Mouse (Mus musculus) right cerebral cortex, adult 2 months (tissue): ENCODE results near the gene Tubal3.
"Not testable (repeated sequence)": the region's sequence is repeated elsewhere in the genome, so short reads cannot be mapped to it uniquely, and the experiment has no call there.

Experiments
- DNase-seq, 2 experiments: peaks; one replicate each; pipeline ENCODE4 v3.0.0; 2021 to 2022; ENCODE audit warnings: low spot score in 2 of 2

The Tubal3 gene

DNA sequence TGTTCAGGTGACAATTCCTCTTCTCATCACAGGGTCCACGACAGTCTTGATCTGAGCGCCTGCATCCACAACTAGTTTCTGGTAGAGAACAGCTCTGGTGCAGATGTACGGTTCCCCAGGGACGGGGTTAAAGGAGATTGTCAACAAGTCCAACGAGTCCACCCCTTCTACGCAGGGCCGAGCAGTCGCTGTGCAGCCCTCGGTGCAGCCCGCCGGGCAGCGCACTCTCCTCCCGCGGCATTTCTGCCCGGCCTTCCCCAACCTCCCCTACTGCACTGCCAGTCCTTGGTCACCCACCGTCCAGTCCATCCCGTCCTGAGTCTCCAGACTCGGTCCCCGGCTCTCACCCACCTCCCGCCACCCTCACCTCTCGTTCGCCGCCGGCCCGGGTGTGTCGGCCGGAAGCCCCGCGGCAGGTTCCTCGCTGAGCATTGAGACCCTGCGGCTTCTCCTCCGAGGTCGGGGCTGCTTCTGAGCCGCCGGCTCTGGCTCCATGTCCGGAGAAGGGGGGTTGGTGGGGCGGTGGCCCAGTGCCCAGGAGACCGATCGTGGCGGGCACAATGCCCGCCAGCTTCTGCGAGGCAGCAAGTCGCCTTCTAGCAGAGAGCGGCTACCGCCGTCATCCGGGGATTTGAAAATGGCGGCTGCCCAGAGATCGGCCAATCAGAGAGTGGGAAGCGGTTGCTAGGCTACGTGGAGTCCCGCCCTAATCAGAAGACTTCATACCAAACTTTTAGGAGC lies at the start of gene Tubal3, which contains the start of gene Net1:
Gene Tubal3 (plus strand): TSS at position 704 of the 741 bp plus-strand sequence.
Gene Net1 (minus strand): TSS at position 650 of the 741 bp plus-strand sequence.
- DNase-seq = peak; percentile 88 to 90

DNA sequence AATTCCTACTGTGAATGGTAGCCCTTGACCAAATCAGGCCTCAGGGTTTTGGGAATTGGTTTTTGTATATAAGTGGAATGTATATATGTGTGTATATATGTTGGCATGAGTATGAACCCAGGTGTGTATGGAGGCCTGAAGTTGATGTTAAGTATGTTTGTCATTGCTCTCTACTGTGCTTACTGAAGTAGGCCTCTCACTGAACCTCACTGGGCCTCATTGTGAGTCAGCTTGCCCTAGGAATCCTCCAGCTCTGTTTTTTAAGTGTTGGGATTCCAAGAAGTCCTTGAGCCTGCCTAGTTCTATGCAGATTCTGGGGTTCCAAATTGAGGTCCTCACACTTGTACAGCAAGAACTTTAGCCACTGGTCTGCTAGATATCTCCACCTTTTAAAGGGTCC lies 48.2 kb upstream of the Tubal3 start:
- no peak for DNase-seq

DNA sequence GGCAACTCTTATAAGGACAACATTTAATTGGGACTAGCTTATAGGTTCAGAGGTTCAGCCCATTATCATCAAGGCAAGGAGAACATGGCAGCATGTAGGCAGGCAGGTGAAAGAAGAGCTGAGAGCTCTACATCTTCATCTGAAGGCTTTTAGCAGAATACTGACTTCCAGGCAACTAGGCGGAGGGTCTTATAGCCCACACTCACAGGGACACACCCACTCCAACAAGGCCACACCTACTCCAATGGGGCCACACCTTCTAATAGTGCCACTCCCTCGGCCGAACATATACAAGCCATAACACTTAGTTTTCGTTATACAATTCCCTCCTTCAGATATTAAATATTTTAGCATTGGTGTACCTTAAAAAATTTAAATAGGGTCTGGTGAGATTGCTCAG lies 45.2 kb upstream of the Tubal3 start:
- DNase-seq = no peak

DNA sequence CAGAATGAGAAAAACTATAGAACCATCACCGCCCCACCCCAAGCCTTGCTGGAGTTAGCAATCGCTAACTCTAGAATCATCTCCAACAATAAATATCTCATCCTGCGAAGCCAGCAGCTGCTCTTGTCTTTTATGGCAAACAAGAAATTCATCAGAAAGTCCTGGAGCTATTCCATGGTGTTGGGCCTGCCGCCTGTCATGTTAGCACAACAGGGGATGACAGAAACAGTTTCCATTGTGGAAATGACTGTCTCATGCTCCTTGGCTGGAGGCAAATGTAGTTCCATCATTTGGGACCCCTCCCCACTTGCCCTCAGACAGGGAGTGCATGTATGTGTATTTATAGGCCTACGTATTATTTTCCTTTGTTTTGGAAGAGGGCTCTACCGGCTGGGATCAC lies 41.6 kb upstream of the Tubal3 start:
- no peak for DNase-seq

DNA sequence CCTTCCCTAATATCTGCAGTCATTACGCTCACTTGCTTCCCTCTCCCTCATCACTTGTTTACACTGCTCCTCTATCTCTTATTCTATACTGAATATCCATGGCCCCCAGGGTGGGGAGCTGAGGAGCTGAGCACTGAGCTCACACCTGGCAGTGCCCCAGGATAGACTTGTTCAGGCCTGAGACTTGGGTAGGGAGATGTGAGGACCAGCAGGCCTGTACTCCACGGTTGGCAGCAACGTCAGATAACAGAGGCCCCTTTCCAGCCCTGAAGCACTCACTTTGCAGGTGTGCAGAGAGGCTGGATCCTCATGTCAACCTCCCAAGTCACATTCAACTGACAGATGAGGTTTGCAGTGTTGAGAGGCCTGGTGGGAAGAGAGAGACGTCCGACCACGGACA lies 40.9 kb upstream of the Tubal3 start:
- no peak for DNase-seq

DNA sequence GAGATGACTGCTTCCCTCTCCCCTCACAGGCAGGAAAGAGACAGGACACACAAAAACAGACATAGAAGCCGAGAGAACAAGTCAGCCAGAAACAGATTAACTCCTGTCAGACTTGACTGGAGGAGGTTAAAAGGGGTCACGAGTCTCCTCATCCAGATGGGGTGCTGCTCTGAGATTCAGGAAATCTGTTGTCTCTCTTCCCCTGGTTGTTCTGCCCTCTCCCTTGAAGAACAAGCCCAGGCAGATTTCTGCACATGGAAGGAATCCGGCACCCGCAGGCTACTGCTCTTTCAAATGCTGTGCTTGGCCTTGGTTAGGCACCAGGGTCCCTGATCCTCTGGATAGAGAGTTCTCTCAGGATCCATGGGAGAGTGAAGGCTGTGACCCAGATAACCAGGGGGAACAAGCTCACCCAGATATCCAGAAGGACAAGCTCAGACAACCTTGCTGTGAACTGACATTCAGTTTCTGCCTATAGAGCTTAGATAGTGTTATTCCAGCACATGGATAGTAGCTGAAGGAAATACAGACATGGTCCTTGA lies 40.3 kb upstream of the Tubal3 start:
- no peak for DNase-seq

DNA sequence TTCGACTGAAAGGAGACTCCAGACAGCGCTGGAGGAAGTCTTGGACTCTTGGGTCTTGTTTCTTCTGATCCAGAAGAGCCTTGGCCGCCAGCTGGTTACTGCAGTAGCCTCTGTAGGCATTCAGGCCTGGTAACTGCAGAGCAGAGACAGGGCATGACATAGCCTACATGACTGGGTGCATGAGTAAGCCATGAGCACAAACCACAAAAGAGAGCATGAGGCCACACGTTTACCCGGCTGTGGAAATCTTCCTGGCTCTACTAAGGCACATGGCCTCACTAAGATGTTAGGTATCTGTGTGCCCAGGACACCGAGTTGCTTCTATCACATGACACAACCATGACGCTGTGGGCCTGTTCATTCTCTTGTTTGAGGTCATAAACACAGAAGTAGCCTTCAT lies 31.4 kb upstream of the Tubal3 start:
- DNase-seq = no peak

DNA sequence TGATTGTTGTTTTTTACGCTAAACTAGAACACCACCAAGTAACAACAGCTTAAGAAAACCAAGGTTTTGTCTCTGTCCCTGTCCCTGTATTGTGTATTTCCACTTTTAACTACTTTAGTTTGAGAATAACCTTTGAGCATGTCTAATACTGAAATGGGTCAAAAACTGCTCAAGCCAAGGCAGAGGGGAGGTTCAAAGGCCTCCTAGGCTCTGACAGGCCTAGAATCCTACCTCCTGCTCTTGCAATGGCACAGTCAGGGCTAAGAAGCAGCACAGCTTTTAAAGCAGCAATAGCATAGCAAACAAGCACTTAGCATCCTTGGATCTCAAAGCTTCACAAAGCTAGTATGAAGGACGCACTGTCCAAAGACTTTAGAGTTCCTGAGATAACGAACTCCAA lies 29.0 kb upstream of the Tubal3 start:
- no peak for DNase-seq

DNA sequence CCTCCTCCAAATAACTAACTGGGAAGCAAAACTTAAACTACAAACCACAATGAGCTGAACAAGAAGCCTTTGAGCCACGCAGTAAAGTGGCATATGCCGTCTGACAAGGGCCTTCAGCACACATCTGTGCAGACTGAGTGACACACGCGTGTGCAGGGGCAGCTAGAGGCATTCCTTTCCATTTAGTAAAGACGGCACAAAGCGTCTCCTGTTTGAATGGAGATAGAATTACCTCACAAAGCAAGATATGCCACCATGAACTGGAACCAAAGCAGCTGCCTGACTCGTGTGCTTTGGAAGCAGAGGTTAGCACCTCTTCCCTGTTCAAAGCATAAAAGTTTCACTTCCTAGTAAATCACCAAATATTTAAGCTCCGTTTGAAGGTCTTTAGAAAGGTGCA lies 28.0 kb upstream of the Tubal3 start:
- DNase-seq = no peak

DNA sequence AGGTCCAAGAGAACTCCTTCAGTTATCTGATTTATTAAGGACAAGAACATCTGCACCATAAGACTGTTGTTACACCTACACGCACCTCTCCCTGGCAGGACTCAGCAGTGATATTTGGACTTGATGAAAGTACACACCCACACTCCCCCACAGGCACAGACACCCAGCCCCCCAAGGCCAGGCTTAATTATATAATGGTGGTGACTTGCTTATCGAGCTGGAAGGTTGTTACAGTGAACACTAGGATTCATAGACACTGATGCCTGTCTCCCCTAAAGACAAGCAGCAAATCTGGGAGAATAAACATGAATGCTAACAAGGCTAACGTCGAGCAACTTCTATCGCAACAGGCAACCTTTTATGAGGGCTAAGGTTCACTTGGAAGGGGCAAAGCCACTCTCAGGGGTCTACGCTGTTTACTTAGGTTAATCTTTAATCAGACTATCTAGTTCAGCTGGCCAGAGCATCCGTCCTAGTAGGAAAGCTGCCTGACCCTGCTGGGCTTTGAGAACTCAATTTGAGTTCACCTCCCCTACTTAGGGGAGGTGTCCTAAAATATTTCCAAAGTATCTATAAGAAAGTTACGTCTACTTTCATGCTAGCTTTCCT lies 26.5 kb upstream of the Tubal3 start:
- peak in 1 of 2 experiments; percentile 20 for DNase-seq

DNA sequence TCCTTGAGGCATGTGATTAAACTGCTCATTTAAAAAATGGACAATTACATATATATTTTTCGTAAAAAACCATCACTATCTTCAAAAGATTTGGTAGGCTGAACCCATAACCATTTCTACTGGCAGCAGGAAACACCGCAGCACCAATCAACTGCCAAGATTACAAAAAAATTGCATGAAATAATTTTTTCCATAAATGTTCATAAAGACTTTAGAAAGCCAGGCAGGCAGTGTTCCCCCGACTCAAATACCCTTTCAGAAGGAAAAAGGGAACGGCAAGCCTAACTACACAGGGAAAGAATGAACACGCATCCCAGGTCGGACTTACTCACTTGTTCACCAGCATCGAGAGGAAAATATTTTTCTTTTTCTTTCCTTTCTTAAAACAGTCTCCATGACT lies 25.5 kb upstream of the Tubal3 start:
- no peak for DNase-seq

DNA sequence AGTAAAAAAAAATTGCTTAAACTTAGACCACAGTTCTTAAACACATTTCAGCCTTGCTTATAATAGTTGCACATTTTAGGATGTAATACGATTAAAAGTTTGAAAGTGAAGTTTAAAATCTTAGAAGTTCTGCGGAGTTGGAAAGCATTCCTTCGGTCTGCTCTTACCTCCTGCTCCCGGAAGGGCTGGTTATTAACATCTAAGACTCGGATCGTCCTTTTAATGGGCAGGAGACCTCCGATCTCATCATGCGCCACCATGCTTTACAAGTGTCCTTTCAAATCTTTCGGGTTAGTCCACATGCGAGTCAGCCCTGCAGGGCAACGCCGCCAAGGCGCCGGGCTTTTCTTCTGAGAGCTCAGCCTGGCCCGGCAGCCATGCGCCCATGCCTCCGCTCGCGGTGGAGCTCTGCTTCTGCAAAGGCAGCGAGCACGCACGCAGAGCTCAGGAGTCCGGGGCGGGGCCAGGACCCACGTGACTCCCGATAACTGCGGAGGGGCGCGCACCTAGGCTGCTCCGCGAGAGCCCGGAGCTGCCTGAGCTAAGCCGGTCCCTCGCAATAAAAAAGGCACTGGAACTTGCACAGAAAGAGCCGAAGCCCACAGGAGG lies 24.8 kb upstream of the Tubal3 start:
- DNase-seq = peak; percentile 89 to 91

DNA sequence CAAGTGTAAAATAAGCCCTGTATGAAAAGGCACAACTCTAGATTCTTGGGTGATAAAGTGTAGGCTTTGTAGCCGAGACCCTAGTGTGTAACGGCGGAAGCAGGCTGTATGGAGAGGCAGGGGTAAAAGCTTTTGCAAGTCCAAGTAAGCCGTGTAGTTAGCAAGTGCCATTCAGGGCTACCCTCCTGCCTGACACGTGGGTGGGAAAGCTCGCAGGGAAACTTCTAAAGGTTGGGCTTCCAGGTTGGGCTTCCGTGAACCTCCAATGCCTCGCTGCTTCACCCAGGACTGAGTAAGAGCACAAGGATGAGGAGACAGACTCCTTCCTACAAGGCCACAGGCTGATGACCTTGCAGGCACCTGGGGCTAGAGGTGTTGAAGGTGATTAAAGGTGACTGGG lies 23.5 kb upstream of the Tubal3 start:
- no peak for DNase-seq

DNA sequence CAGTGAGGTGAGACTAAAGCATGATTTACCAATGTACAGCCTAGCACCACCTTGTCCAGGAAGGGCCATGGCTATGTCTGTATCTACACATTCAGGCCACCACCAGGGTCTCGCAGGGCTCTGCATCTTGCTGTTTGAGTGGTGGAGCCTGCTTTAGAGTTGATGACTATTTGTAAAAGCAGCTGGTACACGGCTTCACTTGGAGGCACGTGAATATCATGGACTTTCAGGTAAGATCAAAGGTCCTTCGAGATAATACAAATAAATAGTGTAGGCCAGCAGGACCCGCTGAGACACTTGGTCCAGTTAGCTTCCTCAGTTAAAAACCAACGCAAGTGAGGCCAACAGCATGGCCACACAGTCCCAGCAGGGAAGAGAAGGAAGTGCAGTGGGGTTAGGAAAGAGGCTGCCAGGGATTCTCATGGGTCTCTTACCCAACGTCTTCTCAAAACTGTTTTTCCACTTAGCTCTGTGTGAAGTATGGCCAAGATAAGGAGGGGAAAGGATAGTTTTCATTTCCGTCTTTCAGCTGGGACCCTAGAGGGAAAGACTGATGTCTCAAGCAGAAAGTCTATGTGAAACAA lies 22.6 kb upstream of the Tubal3 start:
- DNase-seq = no peak

DNA sequence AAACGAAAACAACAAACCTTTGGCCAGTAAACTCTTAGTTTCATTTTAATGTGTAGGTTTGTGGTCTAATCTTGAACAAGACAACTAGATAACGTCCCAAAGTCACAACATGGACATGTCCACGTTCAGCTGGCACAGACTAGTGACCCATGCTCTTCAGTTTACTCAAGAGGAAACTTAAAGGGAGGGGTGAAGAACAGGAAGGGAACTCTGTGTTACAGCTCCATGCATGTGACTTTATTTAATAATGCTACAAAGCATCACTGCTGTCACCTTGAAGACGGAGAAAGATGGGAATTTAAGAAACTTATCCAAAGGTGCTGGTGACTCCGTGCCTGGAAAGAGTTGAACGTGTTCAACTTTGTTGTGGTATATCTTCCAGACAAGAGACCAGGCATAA lies 22.0 kb upstream of the Tubal3 start:
- DNase-seq = no peak

DNA sequence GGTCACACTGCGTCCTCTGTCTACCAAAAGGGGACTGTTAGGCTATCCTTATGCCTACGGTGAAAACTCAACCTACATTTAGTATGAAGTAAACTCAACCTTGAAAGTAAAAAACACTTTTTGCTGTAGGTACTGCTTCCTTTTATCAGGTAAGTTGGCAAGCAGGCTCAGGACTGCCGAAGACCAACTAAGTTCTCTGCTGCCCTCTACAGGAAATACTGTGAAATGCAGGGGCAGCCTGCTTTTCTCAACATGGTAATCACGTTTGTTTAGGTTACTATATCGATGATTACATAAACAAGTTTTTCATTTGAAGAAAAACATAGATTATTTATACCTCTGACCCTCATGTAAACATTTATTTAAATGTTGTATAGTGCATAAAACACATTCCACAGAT lies 21.2 kb upstream of the Tubal3 start:
- peak; percentile 82 to 83 for DNase-seq

DNA sequence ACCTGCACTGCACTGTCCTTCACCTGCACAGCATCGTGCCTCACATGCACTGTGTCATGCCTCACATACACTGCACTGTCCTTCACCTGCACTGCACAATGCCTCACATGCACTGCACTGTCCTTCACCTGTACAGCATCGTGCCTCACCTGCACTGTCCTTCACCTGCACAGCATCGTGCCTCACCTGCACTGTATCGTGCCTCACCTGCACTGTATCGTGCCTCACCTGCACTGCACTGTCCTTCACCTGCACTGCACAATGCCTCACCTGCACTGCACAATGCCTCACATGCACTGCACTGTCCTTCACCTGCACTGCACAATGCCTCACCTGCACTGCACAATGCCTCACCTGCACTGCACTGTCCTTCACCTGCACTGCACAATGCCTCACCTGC lies 19.9 kb upstream of the Tubal3 start:
- not testable (repeated sequence) for DNase-seq

DNA sequence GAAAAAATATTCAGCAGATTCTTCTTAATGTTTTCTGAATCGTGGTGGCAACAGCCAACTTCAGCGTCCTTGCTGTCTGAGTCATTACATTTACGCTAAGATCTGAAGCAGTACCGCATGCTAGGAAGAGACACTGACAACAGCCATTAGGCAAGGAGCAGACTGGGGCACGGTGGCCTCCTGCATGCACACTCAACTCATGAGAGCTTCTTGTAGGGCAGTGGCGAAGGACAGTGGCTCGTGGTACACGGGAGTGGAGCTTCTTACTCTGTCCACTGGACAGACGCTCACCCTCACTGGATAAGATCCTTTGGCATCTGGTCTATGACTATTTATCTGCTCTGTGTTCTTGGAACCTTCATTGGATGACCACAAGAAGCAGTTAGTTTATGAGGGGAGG lies 18.8 kb upstream of the Tubal3 start:
- no peak for DNase-seq

DNA sequence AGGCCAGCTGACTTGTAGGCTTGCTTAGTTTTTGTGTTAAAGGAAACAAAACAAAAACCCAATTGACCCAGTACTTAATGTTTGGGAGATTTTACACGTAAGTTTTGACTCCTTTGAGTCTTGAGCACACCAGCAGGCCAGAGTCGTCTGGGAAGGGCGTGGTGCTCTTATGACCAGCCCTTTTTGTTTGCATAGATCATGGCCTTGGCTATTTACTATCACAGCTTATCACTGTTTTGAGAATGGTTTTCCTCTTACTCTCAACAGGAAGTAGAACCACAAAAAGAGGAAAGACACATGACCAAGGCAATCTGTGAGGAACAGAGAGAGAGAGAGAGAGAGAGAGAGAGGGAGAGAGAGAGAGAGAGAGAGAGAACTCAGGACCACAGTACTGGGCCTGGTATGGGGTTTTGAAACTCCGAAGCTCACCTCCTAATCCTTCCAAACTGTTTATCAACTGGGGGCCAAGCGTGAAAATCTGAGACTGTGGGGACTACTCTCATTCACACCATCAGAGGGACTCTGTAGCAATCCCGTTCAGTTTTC lies 10.8 kb upstream of the Tubal3 start:
- DNase-seq = no peak

DNA sequence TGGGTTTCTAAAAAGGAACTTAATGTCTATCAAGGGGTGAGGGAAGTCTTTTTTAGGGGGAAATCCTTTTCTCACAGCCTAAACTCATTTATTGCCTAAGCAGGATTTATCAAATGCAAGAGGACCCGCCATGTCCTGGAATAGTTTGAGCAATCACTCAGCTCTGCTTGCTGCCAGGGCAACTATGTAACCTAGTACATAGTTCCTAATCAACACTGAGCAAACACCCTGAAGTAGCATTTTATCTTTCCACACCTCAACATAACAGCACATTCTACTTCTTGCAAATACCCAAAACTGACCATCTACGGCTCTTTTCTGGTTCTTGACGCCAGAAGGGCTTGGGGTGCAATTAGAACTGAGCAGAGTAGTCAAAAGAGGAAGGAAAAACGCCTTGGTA lies 9.8 kb upstream of the Tubal3 start:
- DNase-seq = no peak

DNA sequence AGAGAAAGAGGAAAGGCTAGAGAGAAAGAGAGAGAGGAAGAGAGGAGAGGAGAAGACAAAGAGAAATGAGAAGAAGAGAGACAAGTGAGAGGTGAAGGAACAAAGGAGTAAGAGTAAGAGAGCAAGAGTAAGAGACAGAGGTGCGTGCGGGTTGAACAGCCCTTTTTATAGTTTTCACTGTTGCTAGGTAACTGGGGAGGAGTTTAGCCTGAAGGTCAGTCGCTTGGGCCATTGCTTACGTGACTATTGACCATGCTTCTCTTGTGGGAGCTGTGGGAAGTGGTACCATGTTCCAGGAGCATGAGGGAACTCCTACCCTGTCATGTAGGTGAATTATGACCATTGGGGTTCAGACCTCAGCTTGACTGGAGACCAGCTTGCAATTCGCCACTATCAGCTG lies 7.7 kb upstream of the Tubal3 start:
- DNase-seq = no peak

DNA sequence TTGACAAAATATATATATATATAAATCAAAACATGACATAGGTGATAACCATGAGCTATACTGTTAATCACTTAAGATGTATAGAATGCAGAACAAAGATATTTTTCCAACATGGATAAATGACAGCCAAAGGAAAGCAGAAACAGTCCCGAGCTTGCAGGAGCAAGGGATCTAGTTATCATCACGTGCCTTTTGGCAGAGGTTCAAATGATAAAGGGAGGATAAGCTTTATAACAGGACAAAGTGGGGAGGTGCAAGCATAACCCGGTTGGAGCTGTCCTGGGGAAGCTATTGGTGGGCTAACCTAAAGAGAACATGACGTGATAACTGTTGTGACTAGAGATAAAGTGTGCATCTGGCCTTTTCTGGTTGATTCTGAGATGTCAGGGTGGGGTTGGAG lies 4.6 kb upstream of the Tubal3 start:
- no peak for DNase-seq
